Mouse (Mus musculus): ENCODE data around the gene Smurf2.

The Smurf2 gene

DNA sequence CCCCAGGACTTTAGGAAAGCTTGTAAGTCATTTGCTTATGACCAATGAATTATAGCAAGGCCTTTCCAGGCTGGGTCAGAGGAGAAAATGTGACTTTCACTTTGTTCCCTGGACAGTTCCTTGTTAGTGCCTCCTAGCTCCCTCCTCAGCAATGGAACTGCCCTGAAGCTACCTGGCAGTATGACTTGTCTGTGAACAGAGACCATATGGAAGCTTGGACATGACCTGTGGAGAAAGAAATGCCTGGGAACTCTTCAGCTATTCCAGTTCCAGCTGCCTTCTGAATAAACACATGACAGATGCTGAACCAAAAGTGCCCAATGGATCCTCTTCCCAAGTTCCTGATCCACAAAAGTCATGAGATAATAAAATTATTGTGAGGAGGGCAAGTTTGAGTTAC is 12.5 kb downstream of the Smurf2 start:
- in situ Hi-C loops (cut with MboI; ENCODE audit: low sequenced_read_pairs), result no loop called here

DNA sequence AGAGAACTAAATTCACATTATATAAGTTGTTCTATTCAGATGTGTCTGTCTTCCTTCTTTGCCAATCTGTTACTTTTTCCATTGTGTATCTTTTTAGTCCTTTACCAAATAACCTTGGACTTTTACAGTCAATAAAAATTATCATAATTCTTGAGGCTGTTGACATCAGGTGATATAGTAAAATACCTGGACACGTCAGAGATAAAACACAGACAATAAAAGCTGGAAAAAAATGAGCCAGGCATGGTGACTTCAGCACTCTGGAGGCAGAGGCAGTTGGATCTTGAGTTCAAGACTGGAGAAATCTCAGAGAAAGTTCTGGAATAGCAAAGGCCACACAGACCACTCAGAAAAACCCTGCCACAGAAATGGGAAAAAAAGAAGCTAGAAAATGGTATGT is 13.3 kb downstream of the Smurf2 start:
- in situ Hi-C loops (cut with MboI; ENCODE audit: low sequenced_read_pairs), result no loop called here

DNA sequence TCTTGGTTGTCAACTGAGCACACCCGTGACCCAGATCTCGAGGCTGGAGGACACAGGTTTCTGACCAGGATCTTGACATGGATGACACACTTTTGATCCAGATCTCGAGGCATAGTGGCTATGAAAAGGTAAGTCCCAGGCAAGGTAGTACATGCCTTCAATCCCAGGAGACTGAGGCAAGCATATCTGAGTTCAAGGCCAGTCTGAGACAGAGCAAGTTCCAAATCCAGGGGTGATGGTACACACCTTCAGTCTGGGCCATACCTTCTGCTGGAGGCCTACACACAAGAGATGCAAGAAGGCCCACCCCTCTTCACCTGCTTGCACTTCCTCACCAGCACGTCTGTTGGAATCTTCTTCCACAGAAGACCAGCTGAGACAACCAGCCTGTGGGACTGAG is 14.8 kb downstream of the Smurf2 start:
- in situ Hi-C loops (cut with MboI; ENCODE audit: low sequenced_read_pairs), result no loop called here

DNA sequence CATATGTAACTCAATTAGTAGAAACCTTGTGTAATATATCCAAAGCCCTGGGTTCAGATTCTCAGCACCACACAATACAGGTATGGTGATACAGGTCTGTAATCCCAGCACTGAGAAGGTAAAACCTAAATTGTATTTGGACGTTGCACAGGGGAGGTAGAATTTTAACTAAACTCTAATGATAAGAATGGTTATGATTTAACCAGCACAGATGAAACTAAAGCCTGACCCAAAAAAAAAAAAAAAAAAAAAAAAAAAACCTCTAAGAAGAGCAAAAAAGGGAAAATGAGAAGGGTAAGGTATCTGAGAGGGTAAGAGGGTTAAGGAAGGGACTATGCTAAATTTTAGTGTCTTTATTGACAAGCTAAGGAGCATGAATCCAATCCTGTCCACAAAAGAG is 20.7 kb downstream of the Smurf2 start:
- in situ Hi-C loops (cut with MboI; ENCODE audit: low sequenced_read_pairs), result no loop called here

DNA sequence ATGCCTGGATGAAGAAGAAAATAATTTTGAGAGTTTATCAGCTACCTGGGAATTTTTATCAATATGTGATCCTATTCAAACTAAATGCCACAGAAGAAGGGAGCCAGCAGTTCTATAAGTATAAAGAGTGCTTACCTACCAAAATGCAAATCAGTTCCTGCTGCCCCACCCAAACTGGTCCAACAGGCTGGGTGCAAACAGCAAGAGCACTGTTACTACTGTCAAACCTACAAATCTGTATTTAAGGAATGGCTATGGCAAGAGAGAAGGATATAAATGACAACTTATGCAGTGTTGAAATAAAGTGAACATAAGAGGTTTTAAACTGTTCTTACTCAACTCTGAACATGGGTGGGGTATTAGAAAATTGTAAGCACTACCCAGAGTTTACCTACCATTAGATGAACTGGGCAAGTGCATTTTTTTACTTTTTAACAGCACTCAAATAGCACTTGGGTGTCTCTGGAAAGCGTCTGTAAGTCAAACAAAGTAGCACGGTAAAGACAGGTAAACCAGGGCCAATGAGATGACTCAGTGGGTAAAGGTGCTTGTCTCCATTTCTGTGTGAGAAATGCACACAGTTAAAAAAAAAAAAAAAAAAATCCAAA is 23.9 kb downstream of the Smurf2 start:
- in situ Hi-C loops (cut with MboI; ENCODE audit: low sequenced_read_pairs), result no loop called here

DNA sequence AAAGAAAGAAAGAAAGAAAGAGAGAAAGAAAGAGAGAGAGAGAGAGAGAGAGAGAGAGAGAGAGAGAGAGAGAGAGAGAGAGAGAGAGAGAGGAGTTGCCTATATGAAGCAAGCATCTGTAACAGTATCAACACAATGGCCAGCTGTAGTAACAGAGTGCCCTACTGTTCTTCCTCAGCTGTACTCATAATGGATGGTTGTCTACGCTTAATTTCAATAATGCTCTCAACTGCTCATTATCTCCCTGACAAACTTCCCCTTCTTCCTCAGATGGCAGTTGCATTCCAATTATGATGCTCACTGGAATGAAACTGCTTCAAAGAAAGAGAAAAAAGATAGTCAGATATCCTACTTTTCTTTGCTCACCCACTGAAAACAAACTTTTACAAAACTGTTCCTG is 36.9 kb downstream of the Smurf2 start:
- in situ Hi-C loops (cut with MboI; ENCODE audit: low sequenced_read_pairs), result no loop called here

DNA sequence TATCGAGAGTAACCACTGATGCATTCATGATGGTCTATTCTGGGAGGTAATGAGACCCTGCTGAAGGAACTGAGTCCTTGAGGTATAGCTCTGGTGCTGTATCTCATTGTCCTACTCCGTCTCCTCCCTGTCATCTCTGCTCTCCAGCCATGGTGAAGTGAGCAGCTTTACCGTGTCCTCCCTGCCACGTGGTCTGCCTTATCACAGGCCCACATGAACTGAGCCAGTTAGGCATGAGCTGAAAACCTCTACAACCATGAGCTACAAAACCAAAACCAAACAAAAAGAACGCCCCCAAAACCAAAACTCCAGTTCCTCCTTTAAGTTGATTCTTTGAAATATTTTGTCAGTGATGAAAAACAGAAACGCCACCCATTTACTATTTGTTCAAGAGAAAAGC is 47.9 kb downstream of the Smurf2 start:
- in situ Hi-C loops (cut with MboI; ENCODE audit: low sequenced_read_pairs), result no loop called here

DNA sequence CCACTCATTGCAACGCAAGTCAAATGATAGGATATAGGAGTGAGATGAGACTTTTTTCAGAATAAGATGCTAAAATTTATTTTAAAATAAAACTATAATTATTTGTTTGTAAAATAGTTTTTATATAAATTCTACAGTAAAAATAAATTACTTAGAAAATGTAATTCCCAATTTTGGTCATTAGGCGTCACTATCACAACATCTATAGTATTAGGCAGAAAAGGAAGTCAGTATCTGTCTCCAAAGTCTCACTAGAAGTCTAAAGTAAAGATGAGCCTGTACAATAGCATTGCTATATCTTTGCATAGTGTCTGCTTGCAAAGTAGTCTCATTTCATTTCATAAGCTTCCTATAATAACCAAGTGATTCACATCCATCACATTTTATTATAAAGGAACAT is 69.1 kb downstream of the Smurf2 start:
- in situ Hi-C loops (cut with MboI; ENCODE audit: low sequenced_read_pairs), result no loop called here

DNA sequence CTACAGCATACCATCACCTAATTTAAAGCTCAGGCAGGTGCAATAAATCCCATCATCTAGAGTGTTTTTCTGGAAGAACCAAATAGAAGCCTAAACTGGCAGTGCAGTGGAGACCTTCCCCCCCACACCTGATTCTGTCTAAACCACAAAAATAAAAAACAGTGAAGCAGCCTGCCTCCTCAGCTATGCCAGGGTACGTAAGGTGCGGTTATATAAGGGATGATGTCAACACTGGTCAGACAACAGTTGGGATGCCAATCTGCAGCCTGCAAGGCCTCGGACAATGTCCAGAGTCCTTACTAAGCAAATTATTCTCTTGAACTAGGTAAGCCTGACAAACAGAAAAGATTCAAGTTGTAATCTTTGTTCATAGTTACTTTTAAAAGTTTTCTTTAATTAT is 78.5 kb downstream of the Smurf2 start:
- in situ Hi-C loops (cut with MboI; ENCODE audit: low sequenced_read_pairs), result loop anchor here (10.0 kb wide), 1 partner anchor 133 kb away; no protein-coding TSS in a partner anchor

DNA sequence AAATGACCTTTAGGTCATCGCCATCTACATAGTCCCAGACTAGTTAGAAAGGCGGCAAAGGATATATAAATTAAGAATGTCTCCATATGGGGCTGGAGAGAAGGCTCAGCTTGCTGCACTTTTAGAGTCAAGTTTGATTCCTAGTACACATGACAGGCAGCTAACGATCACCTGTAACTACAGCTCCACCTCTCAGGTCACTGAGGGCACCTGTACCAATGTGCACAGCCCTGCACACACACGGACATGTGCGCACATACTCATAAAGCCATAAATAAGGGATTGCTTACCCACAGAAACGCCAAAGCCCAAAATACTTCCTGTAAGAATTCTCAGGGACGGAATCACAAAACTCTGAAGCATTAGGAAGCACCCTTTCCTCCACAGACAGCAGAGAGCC is 92.4 kb downstream of the Smurf2 start:
- in situ Hi-C loops (cut with MboI; ENCODE audit: low sequenced_read_pairs), result no loop called here

DNA sequence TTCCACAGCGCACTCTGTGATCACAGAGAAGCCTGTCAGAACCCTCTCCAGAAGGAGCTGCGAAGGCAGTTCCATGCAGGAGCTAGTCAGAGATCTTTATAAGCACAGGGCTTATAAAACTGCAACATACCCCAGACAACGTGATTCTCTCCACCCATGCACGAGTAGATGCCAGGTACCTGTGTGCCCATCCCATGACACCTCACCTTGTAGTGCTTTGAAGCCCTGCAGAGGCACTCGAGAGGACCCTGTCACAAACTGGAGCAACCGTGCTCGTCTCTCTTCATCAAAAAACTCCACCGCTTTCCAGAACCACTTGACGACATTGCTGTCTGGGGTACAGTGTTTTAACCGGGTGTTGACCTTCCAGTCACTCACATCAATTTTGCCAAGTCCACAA is 96.1 kb downstream of the Smurf2 start:
- in situ Hi-C loops (cut with MboI; ENCODE audit: low sequenced_read_pairs), result no loop called here

DNA sequence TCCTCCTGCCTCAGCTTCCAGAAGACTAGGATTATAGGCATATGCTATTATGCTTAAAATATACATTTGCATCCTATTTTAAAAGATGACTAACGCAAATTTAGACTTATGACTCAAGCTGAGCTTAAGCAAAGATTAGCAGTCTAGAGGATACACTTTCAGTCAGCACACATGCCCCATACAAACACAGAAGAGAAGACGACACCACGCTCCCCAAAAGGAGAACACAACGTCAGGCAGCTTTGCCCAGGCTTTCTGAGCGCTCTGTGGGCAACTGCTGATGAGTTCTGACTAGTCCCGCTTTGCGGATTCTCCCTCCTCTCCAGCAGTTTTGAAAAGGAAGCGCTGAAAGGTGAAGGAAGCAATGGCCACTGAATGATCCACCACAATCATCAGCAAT is 96.8 kb downstream of the Smurf2 start:
- in situ Hi-C loops (cut with MboI; ENCODE audit: low sequenced_read_pairs), result no loop called here

DNA sequence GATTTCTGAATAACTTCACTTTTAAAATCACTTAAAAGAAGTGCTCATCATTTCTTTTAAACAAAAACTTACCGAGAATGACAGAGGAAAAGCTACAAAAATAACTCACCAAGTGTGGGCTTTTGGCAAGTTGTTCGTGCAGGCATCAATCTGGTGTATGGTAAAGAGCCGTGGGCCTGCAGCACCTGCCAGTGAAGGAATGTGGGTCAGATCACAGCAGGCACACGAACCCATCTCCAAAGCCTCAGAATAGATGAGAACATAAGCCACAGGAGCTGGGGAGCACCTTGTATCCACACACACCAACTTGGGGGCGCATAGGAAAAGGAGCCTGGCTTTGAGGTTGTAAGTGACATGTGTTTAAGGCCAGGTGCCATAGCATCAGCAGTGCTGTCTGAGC is 97.6 kb downstream of the Smurf2 start:
- in situ Hi-C loops (cut with MboI; ENCODE audit: low sequenced_read_pairs), result no loop called here

DNA sequence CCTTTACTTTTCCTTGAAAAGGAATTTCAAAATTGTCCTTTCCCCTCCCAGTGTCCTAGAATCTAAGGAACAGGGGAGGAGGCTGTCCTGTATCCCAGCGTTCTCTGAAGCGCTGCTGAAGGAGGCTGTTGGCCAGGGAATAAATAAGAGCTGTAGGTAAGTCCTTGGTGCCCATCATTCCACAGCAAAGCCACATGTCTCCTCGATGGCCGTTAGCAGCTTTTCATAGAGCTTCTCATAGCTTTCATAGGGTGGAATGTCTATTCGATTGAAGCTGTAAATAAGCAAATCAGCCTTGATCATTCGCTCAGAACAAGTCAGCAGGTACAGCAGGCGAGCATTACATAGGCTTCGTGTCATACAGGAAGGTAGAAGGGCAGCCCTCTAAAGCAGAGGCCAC is 98.0 kb downstream of the Smurf2 start:
- in situ Hi-C loops (cut with MboI; ENCODE audit: low sequenced_read_pairs), result no loop called here

DNA sequence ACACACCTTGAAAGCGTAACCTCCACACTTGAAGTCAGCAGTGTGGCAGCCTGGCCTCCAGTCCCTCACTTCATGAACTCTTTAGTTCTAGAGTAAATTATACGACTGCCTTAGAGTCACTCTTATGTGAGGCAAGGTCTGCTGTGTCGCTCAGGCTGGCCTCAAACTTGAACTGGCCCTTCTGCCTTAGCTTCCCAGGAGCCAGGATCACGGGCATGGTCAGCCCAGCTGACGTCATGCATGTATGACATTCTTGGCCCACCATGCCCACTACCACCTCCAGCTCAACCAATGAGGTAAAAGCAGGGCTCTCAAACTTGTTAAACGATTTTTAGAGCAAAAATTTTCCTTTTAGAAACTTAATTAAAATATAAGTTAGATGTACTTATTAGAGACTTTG is 99.1 kb downstream of the Smurf2 start:
- in situ Hi-C loops (cut with MboI; ENCODE audit: low sequenced_read_pairs), result no loop called here

DNA sequence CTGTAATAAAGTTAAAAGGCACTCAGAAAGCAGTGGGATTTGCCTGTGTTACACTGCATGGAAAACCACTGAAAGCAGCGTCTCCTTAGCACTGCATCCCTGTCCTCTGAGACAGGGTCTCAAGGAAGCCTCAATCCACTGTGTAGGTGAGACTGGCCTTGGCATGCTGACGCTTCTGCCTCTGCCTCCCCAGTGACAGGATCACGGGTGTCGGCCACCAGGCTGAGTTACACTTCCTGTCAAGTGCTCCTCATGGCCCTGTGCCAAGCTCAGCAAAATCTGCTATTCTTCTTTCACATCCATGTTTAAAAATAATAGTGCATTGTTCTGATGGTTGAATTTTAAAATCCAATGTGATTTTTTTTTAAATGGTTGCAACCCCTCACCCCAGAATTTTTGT is 99.5 kb downstream of the Smurf2 start:
- in situ Hi-C loops (cut with MboI; ENCODE audit: low sequenced_read_pairs), result no loop called here

DNA sequence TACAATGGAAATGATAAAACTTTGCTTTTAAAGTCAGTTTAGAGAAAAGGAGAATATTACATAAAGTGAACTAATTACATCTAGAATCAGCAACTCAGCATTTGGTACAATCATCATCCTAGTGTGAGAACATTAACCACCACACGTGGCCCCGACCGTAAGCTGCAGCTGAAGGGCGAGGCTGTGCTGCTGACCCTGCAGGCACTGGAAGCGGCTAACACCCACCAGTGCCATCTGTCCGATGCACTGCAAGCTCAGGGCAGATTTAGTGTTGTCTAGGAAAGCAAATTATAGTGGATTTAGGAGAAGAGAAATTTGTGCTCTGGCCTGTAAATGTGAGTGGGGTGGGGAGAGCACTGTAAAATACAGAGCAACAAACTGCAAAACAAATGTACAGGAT is 100.3 kb downstream of the Smurf2 start:
- in situ Hi-C loops (cut with MboI; ENCODE audit: low sequenced_read_pairs), result no loop called here

DNA sequence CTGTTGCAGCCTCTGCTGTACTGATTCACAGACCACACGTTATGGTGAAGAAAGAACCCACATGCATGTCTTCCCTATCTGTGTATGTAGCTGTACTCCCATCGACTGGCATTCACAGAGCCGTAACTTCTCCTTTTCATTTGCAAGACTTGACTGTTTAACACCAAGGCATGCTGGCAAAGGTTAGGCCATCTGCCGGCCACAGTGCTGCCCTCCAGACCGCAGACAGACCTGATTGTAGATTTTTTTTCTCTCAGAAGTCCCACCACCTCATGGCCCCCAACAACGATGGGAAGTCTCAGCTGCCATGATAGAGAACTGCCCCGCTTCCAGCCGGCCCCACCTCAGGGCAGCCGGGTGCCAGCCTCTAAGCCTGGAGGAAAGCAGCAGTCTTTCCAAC is 100.9 kb downstream of the Smurf2 start:
- in situ Hi-C loops (cut with MboI; ENCODE audit: low sequenced_read_pairs), result no loop called here

DNA sequence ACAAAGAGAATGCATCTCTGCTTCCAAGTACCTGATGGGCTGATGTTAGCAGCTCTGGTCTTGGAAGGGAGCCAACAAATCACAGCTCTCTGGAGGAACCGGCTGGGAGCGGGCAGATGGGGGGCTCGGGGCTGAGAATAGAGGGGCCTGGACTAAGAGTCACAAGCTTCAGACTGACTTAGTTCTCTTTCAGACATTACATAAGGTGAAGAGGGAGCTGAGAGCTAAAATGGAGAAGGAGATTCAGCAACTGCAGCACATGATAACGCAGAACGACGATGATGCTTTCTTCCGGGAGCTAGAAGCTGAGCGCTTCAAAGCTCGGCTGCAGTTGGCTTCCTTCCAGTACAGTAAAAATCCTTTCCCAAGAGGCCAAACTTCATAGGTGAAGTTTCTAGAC is 102.2 kb downstream of the Smurf2 start:
- in situ Hi-C loops (cut with MboI; ENCODE audit: low sequenced_read_pairs), result no loop called here

DNA sequence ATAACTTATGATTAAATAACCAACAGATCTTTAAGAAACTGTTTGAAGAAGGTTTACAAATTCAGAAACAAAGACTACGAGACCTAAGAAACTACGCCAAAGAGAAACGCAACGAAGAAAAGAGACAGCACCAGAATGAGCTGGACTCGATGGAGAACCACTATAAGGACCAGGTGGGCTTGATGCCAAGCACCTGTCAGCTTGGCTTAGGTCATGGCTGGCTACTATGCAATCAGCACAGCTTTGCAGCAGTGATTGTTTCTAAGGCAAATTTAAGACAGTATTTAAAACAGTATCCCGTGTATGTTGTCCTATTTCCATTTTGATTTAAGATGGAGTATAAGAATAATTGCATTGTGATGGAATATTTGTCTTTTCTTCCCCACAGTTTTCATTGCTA is 102.7 kb downstream of the Smurf2 start:
- in situ Hi-C loops (cut with MboI; ENCODE audit: low sequenced_read_pairs), result no loop called here

DNA sequence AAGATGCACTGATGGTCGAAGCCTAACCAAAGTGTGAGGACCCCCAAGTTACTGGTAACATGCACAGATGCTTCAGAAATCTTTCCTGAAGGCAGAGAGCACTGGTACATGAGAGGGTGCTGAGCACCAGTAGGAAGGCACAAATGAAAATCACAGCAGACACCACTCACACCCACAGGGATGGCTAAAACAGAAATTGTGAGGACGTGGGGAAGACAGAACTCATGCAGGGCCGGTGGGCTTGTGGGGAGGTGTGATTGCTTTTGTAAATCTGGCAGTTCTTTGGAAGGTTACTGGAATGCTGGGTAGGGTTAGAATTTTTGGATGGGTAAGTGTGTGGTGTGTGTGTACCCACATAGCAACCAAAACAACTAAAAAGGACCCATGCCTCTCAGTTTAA is 103.4 kb downstream of the Smurf2 start:
- in situ Hi-C loops (cut with MboI; ENCODE audit: low sequenced_read_pairs), result no loop called here

DNA sequence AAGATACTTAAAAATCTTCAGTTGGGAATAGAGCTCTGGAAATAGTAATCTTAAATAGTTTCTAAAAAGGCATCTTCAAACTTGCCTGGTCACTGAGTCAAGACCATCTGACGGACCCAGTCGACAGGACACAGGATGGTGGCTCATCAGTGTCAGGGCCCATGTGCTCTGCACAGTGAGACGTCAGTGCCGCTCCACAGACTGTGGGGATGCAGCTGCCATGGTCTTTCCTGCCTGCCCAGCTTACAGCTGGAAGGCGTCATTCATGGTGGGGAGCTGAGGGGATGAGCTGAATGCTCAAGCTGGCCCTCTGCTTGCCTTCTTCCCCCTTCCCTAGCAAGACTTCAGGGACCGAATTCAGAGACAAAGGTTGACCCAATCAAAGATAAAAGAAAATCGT is 104.2 kb downstream of the Smurf2 start:
- in situ Hi-C loops (cut with MboI; ENCODE audit: low sequenced_read_pairs), result no loop called here

DNA sequence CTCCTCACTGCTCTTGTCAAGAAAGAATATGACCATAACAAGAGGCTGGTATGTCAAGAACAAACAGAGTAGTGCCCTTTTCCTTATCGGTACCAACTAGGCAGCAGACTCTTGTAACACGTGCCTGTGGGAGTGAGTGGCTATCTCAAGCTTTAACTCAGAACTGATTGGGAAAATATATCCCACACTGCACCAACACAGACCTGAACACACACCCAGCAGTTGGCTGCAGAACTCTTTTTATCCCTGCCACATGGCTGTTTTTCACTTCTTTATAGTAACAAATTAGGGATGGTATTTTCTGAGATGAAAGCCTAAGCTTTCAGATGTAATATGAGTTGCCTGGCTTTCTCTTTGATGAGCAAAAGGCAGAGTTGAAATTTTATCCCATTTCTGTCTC is 104.8 kb downstream of the Smurf2 start:
- in situ Hi-C loops (cut with MboI; ENCODE audit: low sequenced_read_pairs), result no loop called here

DNA sequence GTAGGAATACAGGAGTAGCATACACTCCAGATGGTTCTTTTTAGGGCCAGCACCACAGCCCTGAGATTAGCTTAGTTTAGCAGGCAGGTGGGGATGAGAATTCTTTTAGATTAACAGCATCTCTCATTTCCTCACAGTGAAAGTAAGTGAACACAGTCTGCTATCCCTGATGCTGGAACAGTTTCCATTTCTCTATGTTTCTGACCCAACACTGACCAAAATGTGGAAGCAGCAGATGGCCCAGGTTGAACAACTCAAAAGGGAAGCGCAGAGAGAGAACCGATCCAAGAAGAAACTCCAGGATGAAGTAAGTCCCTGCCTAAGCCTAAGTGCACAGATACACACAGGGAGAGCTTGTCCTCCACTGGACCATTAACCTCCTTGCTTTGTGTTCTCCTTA is 105.2 kb downstream of the Smurf2 start:
- in situ Hi-C loops (cut with MboI; ENCODE audit: low sequenced_read_pairs), result no loop called here

All from CH12F3 (cell line).